Mouse (Mus musculus): ENCODE measurements around the gene Kat2b.
"Not testable (repeated sequence)": the region's sequence is repeated elsewhere in the genome, so short reads cannot be mapped to it uniquely, and the experiment has no call there.

Kat2b gene

GRCm38 (mm10) chr17:53606082-53606481 lies 39.4 kb downstream of the Kat2b start:
- not testable (repeated sequence) for DNase-seq

- DNase-seq = not testable (repeated sequence)
Observed at GRCm38 (mm10) chr17:53608924-53609323, 42.3 kb downstream of the Kat2b start.

- DNase-seq = no peak
Observed at GRCm38 (mm10) chr17:53617295-53617957, 50.8 kb downstream of the Kat2b start.

GRCm38 (mm10) chr17:53618369-53618768 lies 51.7 kb downstream of the Kat2b start:
- no peak for DNase-seq

GRCm38 (mm10) chr17:53619391-53619790 lies 52.7 kb downstream of the Kat2b start:
- no peak for DNase-seq

- no peak for DNase-seq
Observed at GRCm38 (mm10) chr17:53620611-53621010, 54.0 kb downstream of the Kat2b start.

GRCm38 (mm10) chr17:53622125-53622524 lies 55.5 kb downstream of the Kat2b start:
- no peak for DNase-seq

GRCm38 (mm10) chr17:53623762-53624161 lies 57.1 kb downstream of the Kat2b start:
- no peak for DNase-seq

GRCm38 (mm10) chr17:53626160-53626559 lies 59.5 kb downstream of the Kat2b start:
- no peak for DNase-seq

- peak; percentile 40 for DNase-seq
Observed at GRCm38 (mm10) chr17:53627497-53627896, 60.8 kb downstream of the Kat2b start.

GRCm38 (mm10) chr17:53628131-53628530 lies 61.5 kb downstream of the Kat2b start:
- peak; percentile 7 for DNase-seq

GRCm38 (mm10) chr17:53631344-53631743 lies 64.7 kb downstream of the Kat2b start:
- DNase-seq = no peak

- DNase-seq = no peak
Observed at GRCm38 (mm10) chr17:53643360-53643759, 76.7 kb downstream of the Kat2b start.

- DNase-seq = peak; percentile 16
Observed at GRCm38 (mm10) chr17:53650251-53650661, 83.6 kb downstream of the Kat2b start.

GRCm38 (mm10) chr17:53654596-53654995 lies 87.9 kb downstream of the Kat2b start:
- no peak for DNase-seq

GRCm38 (mm10) chr17:53655081-53655480 lies 88.4 kb downstream of the Kat2b start:
- peak; percentile 65 for DNase-seq

GRCm38 (mm10) chr17:53655959-53656358 lies 89.3 kb downstream of the Kat2b start:
- DNase-seq = no peak

GRCm38 (mm10) chr17:53656369-53656860 lies 89.8 kb downstream of the Kat2b start:
- no peak for DNase-seq

GRCm38 (mm10) chr17:53657391-53657790 lies 90.7 kb downstream of the Kat2b start:
- DNase-seq = peak; percentile 10

- no peak for DNase-seq
Observed at GRCm38 (mm10) chr17:53658668-53659067, 92.0 kb downstream of the Kat2b start.

- DNase-seq = no peak
Observed at GRCm38 (mm10) chr17:53659230-53659629, 92.6 kb downstream of the Kat2b start.

GRCm38 (mm10) chr17:53659738-53660137 lies 93.1 kb downstream of the Kat2b start:
- no peak for DNase-seq

GRCm38 (mm10) chr17:53661056-53661840 lies 94.6 kb downstream of the Kat2b start:
- no peak for DNase-seq

GRCm38 (mm10) chr17:53664267-53664666 lies 97.6 kb downstream of the Kat2b start:
- DNase-seq = no peak

Data from kidney, adult 9 months (tissue).